In genomic region chr10:128977522-128978114, GRCm38 (mm10) we compare ENCODE assay signal across 8 mouse cellular contexts. TPM values are rescaled to one million over a fixed set of nuclear protein-coding genes. Genes with fewer than 3 reads are reported as not detected.
DNase-seq lines count a peak whose midpoint lies in the region; ATAC-seq and TF ChIP-seq lines count a peak whose summit lies in the region.

No protein-coding gene starts in this region.

- H3K9ac ChIP-seq in embryonic facial prominence, embryonic 15.5 days, result no peak overlapping the region

- 15% methylated on average over 9 of the region's 9 CpGs for WGBS in bone marrow, adult 2 months
- WGBS in embryonic facial prominence, embryonic 15.5 days, result 15% methylated on average over 9 of the region's 9 CpGs

- no peak overlapping the region for H3K27ac ChIP-seq in bone marrow, adult 2 months (ENCODE audit: control insufficient read depth, insufficient read depth, low read depth, low read length, poor library complexity)
- no peak overlapping the region for H3K27ac ChIP-seq in embryonic facial prominence, embryonic 15.5 days (replicated peaks)
- H3K27ac ChIP-seq in layer of hippocampus, adult 2 months, result no peak overlapping the region

- H3K4me1 ChIP-seq in G1E (ENCODE audit: insufficient read depth, low read depth, low read length), result peaks cover 4% of the 10 kb centered on the region; the same call in 1 of the 2 replicates
- H3K4me1 ChIP-seq in bone marrow, adult 2 months (ENCODE audit: control insufficient read depth, insufficient read depth, low read length), result no peaks in the 10 kb centered on the region
- H3K4me1 ChIP-seq in embryonic facial prominence, embryonic 15.5 days, result no peaks in the 10 kb centered on the region

- H3K9me3 ChIP-seq in G1E (replicated peaks), result no peaks in the 10 kb centered on the region
- no peaks in the 10 kb centered on the region for H3K9me3 ChIP-seq in embryonic facial prominence, embryonic 15.5 days (replicated peaks)

- no peak overlapping the region for H3K4me2 ChIP-seq in embryonic facial prominence, embryonic 15.5 days (replicated peaks)

- TF ChIP-seq POLR2A in bone marrow, adult 2 months (IDR thresholded peaks at IDR 0.05; ENCODE audit: borderline replicate concordance, control insufficient read depth, low read depth, low read length), result no peak

- DNase-seq in G1E (ENCODE audit: low spot score), result no peak
- DNase-seq in layer of hippocampus, adult 2 months (ENCODE audit: low spot score in 2 of 2), result peak; percentile 63 to 75
- DNase-seq in lung, postnatal 10 days, result peak; percentile 70
- peak; percentile 59 for DNase-seq in right cerebral cortex, adult 18-20 months
- DNase-seq in spleen, postnatal 4 days (ENCODE audit: low spot score in 2 of 2), result no peak

- 0 out of 2 replicates have a peak, but pooled peaks cover 2% of the 10 kb centered on the region for H3K27me3 ChIP-seq in G1E (ENCODE audit: insufficient read depth, low read length)
- no peaks in the 10 kb centered on the region for H3K27me3 ChIP-seq in embryonic facial prominence, embryonic 15.5 days

- H3K36me3 ChIP-seq in G1E (replicated peaks), result no peaks in the 10 kb centered on the region
- H3K36me3 ChIP-seq in embryonic facial prominence, embryonic 15.5 days, result no peaks in the 10 kb centered on the region

- ATAC-seq in G1E (ENCODE audit: extremely low read depth, insufficient number of reproducible peaks, low FRiP score, poor library complexity, severe bottlenecking), result peak; percentile 57; the same call in 1 of the 2 replicates
- 0 out of 2 replicates have a peak, but pooled peaks have one; percentile 11 for ATAC-seq in embryonic facial prominence, embryonic 15.5 days (ENCODE audit: insufficient number of reproducible peaks, low FRiP score, low TSS enrichment, low read depth)
- ATAC-seq in hematopoietic stem cell, adult 5-6 weeks (replicated peaks in 1 of 2; ENCODE audit: insufficient read depth in 1 of 2, low FRiP score in 2 of 2, low TSS enrichment in 1 of 2, low read depth in 1 of 2, poor library complexity in 2 of 2, severe bottlenecking in 2 of 2), result peak; percentile 96 to 98

- no peak overlapping the region for H3K4me3 ChIP-seq in G1E (ENCODE audit: low read depth, low read length)
- H3K4me3 ChIP-seq in bone marrow, adult 2 months (replicated peaks; ENCODE audit: control insufficient read depth, low read depth, low read length), result no peak overlapping the region
- H3K4me3 ChIP-seq in embryonic facial prominence, embryonic 15.5 days (replicated peaks), result no peak overlapping the region
- H3K4me3 ChIP-seq in layer of hippocampus, adult 2 months, result no peak overlapping the region

- TF ChIP-seq CTCF in G1E (IDR thresholded peaks at IDR 0.05; ENCODE audit: low read depth, low read length), result no peak
- peak; percentile 62 for TF ChIP-seq CTCF in bone marrow, adult 2 months (IDR thresholded peaks at IDR 0.05; ENCODE audit: control insufficient read depth, insufficient read depth, low read length)
- peak; percentile 89 for TF ChIP-seq CTCF in layer of hippocampus, adult 2 months (conservative IDR thresholded peaks at IDR 0.05)

RNA-seq across cellular contexts. Expression of gene Olfr9, which starts 11.6 kb away (rescaled TPM):
- total RNA-seq in G1E (2014; fragmentation: Nextera tagmentation), result not detected in 2 replicates
- total RNA-seq in G1E (2017), result 0.11 TPM in 1 of 2 replicates, not detected in the other
- polyA plus RNA-seq in G1E (2012), result not detected in 2 replicates
- not detected in 2 replicates for polyA plus RNA-seq in bone marrow, adult 2 months (2011; ENCODE audit: insufficient read depth, insufficient read length, low replicate concordance, missing spikeins)
- polyA plus RNA-seq in embryonic facial prominence, embryonic 15.5 days (2015; fragmentation: Nextera tagmentation; extraction: Ambion mirVana), result 0.05 TPM in 1 of 2 replicates, not detected in the other
- total RNA-seq in hematopoietic stem cell, adult 5-6 weeks (2017), result not detected in 2 replicates
- not detected for total RNA-seq in layer of hippocampus, adult 2 months (2021)

RNA-seq across cellular contexts. Expression of gene Mettl7b, which starts 16.8 kb away (rescaled TPM):
- total RNA-seq in G1E (2014; fragmentation: Nextera tagmentation) (not detected in 2 replicates), G1E (2017) (not detected in 2 replicates)
- not detected in 2 replicates for polyA plus RNA-seq in G1E (2012)
- 1.3 and 3.7 TPM in 2 replicates for polyA plus RNA-seq in bone marrow, adult 2 months (2011; ENCODE audit: insufficient read depth, insufficient read length, low replicate concordance, missing spikeins)
- 0.26 and 0.31 TPM in 2 replicates for polyA plus RNA-seq in embryonic facial prominence, embryonic 15.5 days (2015; fragmentation: Nextera tagmentation; extraction: Ambion mirVana)
- total RNA-seq in hematopoietic stem cell, adult 5-6 weeks (2017), result not detected in 2 replicates
- not detected for total RNA-seq in layer of hippocampus, adult 2 months (2021)

RNA-seq across cellular contexts. Expression of gene Olfr763, which starts 33.0 kb away (rescaled TPM):
- total RNA-seq in G1E (2014; fragmentation: Nextera tagmentation), result not detected in 2 replicates
- total RNA-seq in G1E (2017), result 0.06 TPM in 1 of 2 replicates, not detected in the other
- polyA plus RNA-seq in G1E (2012), result not detected in 2 replicates
- polyA plus RNA-seq in bone marrow, adult 2 months (2011; ENCODE audit: insufficient read depth, insufficient read length, low replicate concordance, missing spikeins), result not detected in 2 replicates
- not detected in 2 replicates for polyA plus RNA-seq in embryonic facial prominence, embryonic 15.5 days (2015; fragmentation: Nextera tagmentation; extraction: Ambion mirVana)
- not detected in 2 replicates for total RNA-seq in hematopoietic stem cell, adult 5-6 weeks (2017)
- not detected for total RNA-seq in layer of hippocampus, adult 2 months (2021)

RNA-seq across cellular contexts. Expression of gene Itga7, which starts 44.0 kb away (rescaled TPM):
- total RNA-seq in G1E (2014; fragmentation: Nextera tagmentation) (not detected in 2 replicates), G1E (2017) (0.33 and 0.46 TPM in 2 replicates)
- polyA plus RNA-seq in G1E (2012), result 0.02 and 0.10 TPM in 2 replicates
- polyA plus RNA-seq in bone marrow, adult 2 months (2011; ENCODE audit: insufficient read depth, insufficient read length, low replicate concordance, missing spikeins), result 1.4 and 1.9 TPM in 2 replicates
- polyA plus RNA-seq in embryonic facial prominence, embryonic 15.5 days (2015; fragmentation: Nextera tagmentation; extraction: Ambion mirVana), result 14.3 and 16.5 TPM in 2 replicates
- total RNA-seq in hematopoietic stem cell, adult 5-6 weeks (2017), result not detected in 2 replicates
- 10 to 100 TPM; 39.5 to 42.9 TPM for total RNA-seq in layer of hippocampus, adult 2 months (2021)

RNA-seq across cellular contexts. Expression of gene Bloc1s1, which starts 53.8 kb away (rescaled TPM):
- total RNA-seq in G1E (2014; fragmentation: Nextera tagmentation) (46.7 and 50.3 TPM in 2 replicates), G1E (2017) (116 and 119 TPM in 2 replicates)
- 121 and 157 TPM in 2 replicates for polyA plus RNA-seq in G1E (2012)
- 78.6 and 92.7 TPM in 2 replicates for polyA plus RNA-seq in bone marrow, adult 2 months (2011; ENCODE audit: insufficient read depth, insufficient read length, low replicate concordance, missing spikeins)
- polyA plus RNA-seq in embryonic facial prominence, embryonic 15.5 days (2015; fragmentation: Nextera tagmentation; extraction: Ambion mirVana), result 224 and 226 TPM in 2 replicates
- total RNA-seq in hematopoietic stem cell, adult 5-6 weeks (2017), result 52.2 and 102 TPM in 2 replicates
- 100 to 1,000 TPM in 1 of 2 experiments, 10 to 100 TPM in 1; 88.5 to 102 TPM for total RNA-seq in layer of hippocampus, adult 2 months (2021)

Comparison
In these comparisons a context has a peak if more than half of its experiments do, and no peak if none do; other contexts are left out.
1. ATAC-seq: peak in every context shown above with its lines; median percentile 97 in hematopoietic stem cell, adult 5-6 weeks; 57 in G1E; 11 in embryonic facial prominence, embryonic 15.5 days.
2. DNase-seq: peak in layer of hippocampus, adult 2 months (2 of 2), lung, postnatal 10 days (single experiment) and right cerebral cortex, adult 18-20 months (single experiment); none in G1E (single experiment) and spleen, postnatal 4 days (0 of 2).